12 mouse cellular contexts compared by ENCODE assay signal in genomic region chr2:92387646-92388045, GRCm38 (mm10). TPM values are rescaled to one million over a fixed set of nuclear protein-coding genes. Genes with fewer than 3 reads are reported as not detected.
DNase-seq lines count a peak whose midpoint lies in the region; ATAC-seq and TF ChIP-seq lines count a peak whose summit lies in the region.
"Had no signal": no experiment of that assay in that cellular context is flagged by ENCODE, and none has a peak within 500 bp of the region (broad histone marks: within the 10 kb centered on the region; RNA-seq: fewer than 3 reads in every experiment).

No protein-coding gene starts in this region.

- peak overlapping the region; percentile 84; the same call in 1 of the 2 replicates for H3K4me2 ChIP-seq in lung, embryonic 14.5 days
- H3K4me2 ChIP-seq in forebrain, embryonic 14.5 days (ENCODE audit: low read length) = peak overlapping the region; percentile 84
- peak overlapping the region; percentile 82; the same call in 1 of the 2 replicates for H3K4me2 ChIP-seq in stomach, embryonic 14.5 days (replicated peaks; ENCODE audit: low read depth, low read length)

- no peaks in the 10 kb centered on the region for H3K9me3 ChIP-seq in lung, embryonic 14.5 days (ENCODE audit: low read depth, low read length)
- no peaks in the 10 kb centered on the region for H3K9me3 ChIP-seq in forebrain, embryonic 14.5 days (replicated peaks; ENCODE audit: control insufficient read depth, low read length)
- no peaks in the 10 kb centered on the region for H3K9me3 ChIP-seq in limb, embryonic 10.5 days (replicated peaks)
- H3K9me3 ChIP-seq in stomach, embryonic 14.5 days (ENCODE audit: control insufficient read depth, low read depth, low read length) = no peaks in the 10 kb centered on the region

- no peaks in the 10 kb centered on the region for H3K27me3 ChIP-seq in lung, embryonic 14.5 days (ENCODE audit: insufficient read depth, low read length)
- H3K27me3 ChIP-seq in forebrain, embryonic 14.5 days (replicated peaks; ENCODE audit: control insufficient read depth, insufficient read depth, low read length) = no peaks in the 10 kb centered on the region
- H3K27me3 ChIP-seq in limb, embryonic 10.5 days (ENCODE audit: low read depth, poor library complexity, severe bottlenecking) = 0 out of 2 replicates have a peak, but pooled peaks cover 6% of the 10 kb centered on the region
- no peaks in the 10 kb centered on the region for H3K27me3 ChIP-seq in stomach, embryonic 14.5 days (ENCODE audit: control insufficient read depth, insufficient read depth, low read length)

- H3K9ac ChIP-seq in lung, embryonic 14.5 days = no peak overlapping the region
- H3K9ac ChIP-seq in forebrain, embryonic 14.5 days (ENCODE audit: low read length) = peak overlapping the region; percentile 89
- no peak overlapping the region for H3K9ac ChIP-seq in stomach, embryonic 14.5 days (replicated peaks; ENCODE audit: low read depth, low read length)
- H3K9ac ChIP-seq: liver, embryonic 14.5 days had no signal

- WGBS in lung, embryonic 14.5 days = 79% methylated on average over 4 of the region's 4 CpGs
- 74% methylated on average over 4 of the region's 4 CpGs for WGBS in forebrain, embryonic 14.5 days
- 83% methylated on average over 4 of the region's 4 CpGs for WGBS in limb, embryonic 10.5 days
- WGBS in stomach, embryonic 14.5 days = 85% methylated on average over 4 of the region's 4 CpGs

- H3K4me3 ChIP-seq in lung, embryonic 14.5 days (ENCODE audit: low read depth, low read length) = no peak overlapping the region
- peak overlapping the region; percentile 79 for H3K4me3 ChIP-seq in forebrain, embryonic 14.5 days (ENCODE audit: low read depth, low read length)
- peak overlapping the region; percentile 66; the same call in 1 of the 2 replicates for H3K4me3 ChIP-seq in limb, embryonic 10.5 days
- no peak overlapping the region for H3K4me3 ChIP-seq in stomach, embryonic 14.5 days (ENCODE audit: low read depth, low read length)

- H3K36me3 ChIP-seq in lung, embryonic 14.5 days (ENCODE audit: insufficient read depth) = peaks cover 42% of the 10 kb centered on the region
- peaks cover 50% of the 10 kb centered on the region for H3K36me3 ChIP-seq in forebrain, embryonic 14.5 days (ENCODE audit: control insufficient read depth, insufficient read depth, low read length)
- H3K36me3 ChIP-seq in limb, embryonic 10.5 days = peaks cover 54% of the 10 kb centered on the region
- peaks cover 27% of the 10 kb centered on the region for H3K36me3 ChIP-seq in stomach, embryonic 14.5 days (ENCODE audit: control insufficient read depth, insufficient read depth, low read length)

- DNase-seq in lung, embryonic 14.5 days = no peak
- DNase-seq in lung, postnatal 25 days (ENCODE audit: low spot score) = no peak
- DNase-seq in forebrain, embryonic 14.5 days (ENCODE audit: low spot score) = no peak
- no peak for DNase-seq in limb, embryonic 10.5 days (ENCODE audit: low spot score)
- DNase-seq in thymus, postnatal 25 days = no peak
- no peak for DNase-seq in urinary bladder, adult 18-20 months (ENCODE audit: low spot score in 2 of 2)
- DNase-seq: gastrocnemius, postnatal 10 days had no signal

- TF ChIP-seq CTCF in lung, embryonic 14.5 days (IDR thresholded peaks at IDR 0.05; ENCODE audit: low read depth) = no peak

- H3K4me1 ChIP-seq in lung, embryonic 14.5 days (ENCODE audit: insufficient read depth) = peaks cover 23% of the 10 kb centered on the region; the same call in 1 of the 2 replicates
- H3K4me1 ChIP-seq in forebrain, embryonic 14.5 days (ENCODE audit: control insufficient read depth, insufficient read depth, low read length) = peaks cover 39% of the 10 kb centered on the region
- H3K4me1 ChIP-seq in limb, embryonic 10.5 days = peaks cover 51% of the 10 kb centered on the region
- H3K4me1 ChIP-seq in stomach, embryonic 14.5 days (ENCODE audit: control insufficient read depth, insufficient read depth, low read length) = peaks cover 38% of the 10 kb centered on the region

- no peak for ATAC-seq in lung, embryonic 14.5 days (ENCODE audit: insufficient read depth)
- ATAC-seq in forebrain, embryonic 14.5 days = no peak
- ATAC-seq in stomach, embryonic 14.5 days (ENCODE audit: insufficient number of reproducible peaks, insufficient read depth, low FRiP score, low read depth) = no peak
- no peak for ATAC-seq in megakaryocyte progenitor cell, adult 5-6 weeks (replicated peaks; ENCODE audit: poor library complexity)
- ATAC-seq: intestine, embryonic 16.5 days had no signal

- no peak overlapping the region for H3K27ac ChIP-seq in lung, embryonic 14.5 days (ENCODE audit: low read depth)
- 0 out of 2 replicates have a peak overlapping the region, but pooled peaks have one; percentile 27 for H3K27ac ChIP-seq in forebrain, embryonic 14.5 days (ENCODE audit: low read depth, low read length)
- no peak overlapping the region for H3K27ac ChIP-seq in limb, embryonic 10.5 days
- H3K27ac ChIP-seq in stomach, embryonic 14.5 days (ENCODE audit: low read length) = no peak overlapping the region
- H3K27ac ChIP-seq: liver, embryonic 14.5 days had no signal

RNA-seq across cellular contexts. Expression of gene 1700029I15Rik, which starts 5.3 kb away (rescaled TPM):
- 1.1 and 1.2 TPM in 2 replicates for polyA plus RNA-seq in lung, embryonic 14.5 days (2014; fragmentation: Nextera tagmentation; extraction: Ambion mirVana)
- 3.2 and 3.7 TPM in 2 replicates for polyA plus RNA-seq in forebrain, embryonic 14.5 days (2014; fragmentation: Nextera tagmentation; extraction: Ambion mirVana)
- polyA plus RNA-seq in limb, embryonic 10.5 days (2016; fragmentation: Nextera tagmentation; extraction: Ambion mirVana) = 2.5 and 3.3 TPM in 2 replicates
- 1.4 and 2.6 TPM in 2 replicates for polyA plus RNA-seq in stomach, embryonic 14.5 days (2014; fragmentation: Nextera tagmentation; extraction: Ambion mirVana)
- total RNA-seq in megakaryocyte progenitor cell, adult 5-6 weeks (2015) = 1.6 and 2.1 TPM in 2 replicates
- 1.3 and 2.5 TPM in 2 replicates for total RNA-seq in megakaryocyte progenitor cell, adult 5-6 weeks (2017)

RNA-seq across cellular contexts. Expression of gene Large2, which starts 13.0 kb away (rescaled TPM):
- polyA plus RNA-seq in lung, embryonic 14.5 days (2014; fragmentation: Nextera tagmentation; extraction: Ambion mirVana) = 15.3 and 16.6 TPM in 2 replicates
- polyA plus RNA-seq in forebrain, embryonic 14.5 days (2014; fragmentation: Nextera tagmentation; extraction: Ambion mirVana) = 0.99 and 1.5 TPM in 2 replicates
- 11.5 and 13.0 TPM in 2 replicates for polyA plus RNA-seq in limb, embryonic 10.5 days (2016; fragmentation: Nextera tagmentation; extraction: Ambion mirVana)
- 14.8 and 14.9 TPM in 2 replicates for polyA plus RNA-seq in stomach, embryonic 14.5 days (2014; fragmentation: Nextera tagmentation; extraction: Ambion mirVana)
- total RNA-seq in megakaryocyte progenitor cell, adult 5-6 weeks (2015) = 0.32 and 0.69 TPM in 2 replicates
- total RNA-seq in megakaryocyte progenitor cell, adult 5-6 weeks (2017) = 0.47 TPM in 1 of 2 replicates, not detected in the other
- total RNA-seq: neutrophil, adult 5-6 weeks had no signal

RNA-seq across cellular contexts. Expression of gene Pex16, which starts 13.2 kb away (rescaled TPM):
- 16.6 and 19.8 TPM in 2 replicates for polyA plus RNA-seq in lung, embryonic 14.5 days (2014; fragmentation: Nextera tagmentation; extraction: Ambion mirVana)
- 37.1 and 37.9 TPM in 2 replicates for polyA plus RNA-seq in forebrain, embryonic 14.5 days (2014; fragmentation: Nextera tagmentation; extraction: Ambion mirVana)
- 19.6 and 20.6 TPM in 2 replicates for polyA plus RNA-seq in limb, embryonic 10.5 days (2016; fragmentation: Nextera tagmentation; extraction: Ambion mirVana)
- polyA plus RNA-seq in stomach, embryonic 14.5 days (2014; fragmentation: Nextera tagmentation; extraction: Ambion mirVana) = 20.0 and 23.2 TPM in 2 replicates
- 10.3 and 22.1 TPM in 2 replicates for total RNA-seq in megakaryocyte progenitor cell, adult 5-6 weeks (2015)
- 11.3 and 16.7 TPM in 2 replicates for total RNA-seq in megakaryocyte progenitor cell, adult 5-6 weeks (2017)

RNA-seq across cellular contexts. Expression of gene Mapk8ip1, which starts 13.4 kb away (rescaled TPM):
- polyA plus RNA-seq in lung, embryonic 14.5 days (2014; fragmentation: Nextera tagmentation; extraction: Ambion mirVana) = 6.2 TPM in 2 replicates
- polyA plus RNA-seq in forebrain, embryonic 14.5 days (2014; fragmentation: Nextera tagmentation; extraction: Ambion mirVana) = 49.3 and 54.5 TPM in 2 replicates
- 28.5 and 36.3 TPM in 2 replicates for polyA plus RNA-seq in limb, embryonic 10.5 days (2016; fragmentation: Nextera tagmentation; extraction: Ambion mirVana)
- 11.3 and 12.7 TPM in 2 replicates for polyA plus RNA-seq in stomach, embryonic 14.5 days (2014; fragmentation: Nextera tagmentation; extraction: Ambion mirVana)
- total RNA-seq in megakaryocyte progenitor cell, adult 5-6 weeks (2015) = not detected in 2 replicates
- total RNA-seq in megakaryocyte progenitor cell, adult 5-6 weeks (2017) = 0.07 TPM in 1 of 2 replicates, not detected in the other
- total RNA-seq: neutrophil, adult 5-6 weeks had no signal

RNA-seq across cellular contexts. Expression of gene Cry2, which starts 46.2 kb away (rescaled TPM):
- polyA plus RNA-seq in lung, embryonic 14.5 days (2014; fragmentation: Nextera tagmentation; extraction: Ambion mirVana) = 19.9 and 22.0 TPM in 2 replicates
- polyA plus RNA-seq in forebrain, embryonic 14.5 days (2014; fragmentation: Nextera tagmentation; extraction: Ambion mirVana) = 16.1 and 24.6 TPM in 2 replicates
- 19.0 and 25.2 TPM in 2 replicates for polyA plus RNA-seq in limb, embryonic 10.5 days (2016; fragmentation: Nextera tagmentation; extraction: Ambion mirVana)
- polyA plus RNA-seq in stomach, embryonic 14.5 days (2014; fragmentation: Nextera tagmentation; extraction: Ambion mirVana) = 24.2 and 25.7 TPM in 2 replicates
- 9.0 and 10.1 TPM in 2 replicates for total RNA-seq in megakaryocyte progenitor cell, adult 5-6 weeks (2015)
- total RNA-seq in megakaryocyte progenitor cell, adult 5-6 weeks (2017) = 7.4 and 10.9 TPM in 2 replicates

Comparison
In these comparisons a context has a peak if more than half of its experiments do, and no peak if none do; other contexts are left out.
1. H3K4me3 ChIP-seq: peak in forebrain, embryonic 14.5 days (single experiment) and limb, embryonic 10.5 days (single experiment); none in lung, embryonic 14.5 days (single experiment) and stomach, embryonic 14.5 days (single experiment).
2. Peak in every context shown above with its lines, with median percentiles within 50 percentile points of each other: H3K4me2 ChIP-seq.